Mouse (Mus musculus): ENCODE data around the gene 1700019D03Rik. TPM values are rescaled to one million over a fixed set of nuclear protein-coding genes. Genes with fewer than 3 reads are reported as not detected.
"Not testable (repeated sequence)": the region's sequence is repeated elsewhere in the genome, so short reads cannot be mapped to it uniquely, and the experiment has no call there.

Gene 1700019D03Rik
- polyA plus RNA-seq, 1 experiment from 2014 or later, result 3.6 TPM

DNA sequence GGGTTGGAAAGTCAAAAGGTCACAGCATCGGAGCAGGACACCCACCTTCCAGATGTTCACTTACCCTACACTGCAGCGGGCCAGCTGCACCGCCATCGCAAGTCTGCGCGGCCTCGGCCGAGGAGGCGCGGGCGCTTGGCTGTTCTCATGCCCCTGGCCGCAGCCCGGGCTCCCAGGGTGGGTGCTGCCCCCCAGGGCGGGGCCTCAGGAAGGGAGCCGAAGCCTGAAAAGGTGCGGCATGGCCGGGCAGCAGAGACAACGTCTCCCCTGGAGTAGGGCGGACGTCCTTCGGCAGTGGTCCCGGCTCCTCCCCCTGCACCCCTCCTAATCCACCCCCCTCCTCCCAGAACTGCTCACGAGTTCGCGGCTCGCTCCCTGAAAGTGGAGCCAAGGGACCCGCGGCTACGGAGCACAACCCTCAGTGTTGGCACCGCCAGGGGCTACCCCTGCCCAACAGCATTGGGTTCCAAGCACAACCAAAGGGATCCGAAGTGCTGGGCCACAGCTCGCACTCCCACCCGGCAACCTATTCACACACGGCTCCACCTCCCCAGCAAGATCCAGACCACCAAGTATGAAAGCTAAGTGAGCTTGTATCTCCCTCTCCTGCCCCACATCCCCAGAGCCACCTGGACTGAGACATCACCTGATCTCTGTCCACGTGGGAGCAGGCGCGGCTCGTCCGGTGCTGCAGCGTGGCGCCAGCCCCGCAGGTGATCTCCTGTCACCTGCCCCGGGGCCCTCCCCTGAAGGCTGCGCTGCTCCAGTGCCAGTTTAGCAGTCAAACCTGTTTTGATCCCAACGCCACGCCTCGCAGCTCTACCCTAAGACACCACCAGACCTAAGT lies 67.2 kb downstream of the 1700019D03Rik start:
- Histone ChIP-seq H3K36me3 (no peaks in the 10 kb centered on the region), H3K9me3 (no peaks in the 10 kb centered on the region), H3K9ac (peak overlapping the region; percentile 69), H3K27ac (no peak overlapping the region), H3K4me2 (replicated peaks) (peak overlapping the region; percentile 97), H3K27me3 (peaks cover 8% of the 10 kb centered on the region), H3K4me3 (peak overlapping the region; percentile 61), H3K4me1 (peaks cover 17% of the 10 kb centered on the region)
- peak; percentile 77 for ATAC-seq (ENCODE audit: low FRiP score, low read depth)
- under 1% methylated on average over 47 of the region's 47 CpGs for WGBS

DNA sequence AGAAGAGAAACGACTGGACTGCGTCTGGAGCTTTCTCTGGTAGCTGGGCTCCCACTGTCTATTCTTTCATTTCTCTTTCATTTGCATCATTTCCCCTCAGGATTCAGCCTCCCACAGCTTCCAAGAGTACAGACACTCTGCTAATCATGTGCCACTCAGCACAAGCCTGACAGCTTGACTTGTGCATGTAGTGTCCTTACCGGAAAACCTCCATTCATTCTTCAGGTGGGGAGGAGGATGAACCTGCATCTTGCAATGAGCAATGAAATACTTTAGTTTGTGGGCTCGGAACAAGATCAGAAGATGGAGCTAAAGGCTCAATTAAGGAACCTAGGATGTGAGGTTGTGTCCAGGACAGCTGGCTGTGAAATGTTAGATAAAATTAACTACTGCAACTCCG lies 67.8 kb downstream of the 1700019D03Rik start:
- ATAC-seq (ENCODE audit: low FRiP score, low read depth), result 0 out of 2 replicates have a peak, but pooled peaks have one; percentile 10
- H3K36me3 ChIP-seq, result no peaks in the 10 kb centered on the region
- peak overlapping the region; percentile 61 for H3K4me3 ChIP-seq
- peaks cover 8% of the 10 kb centered on the region for H3K27me3 ChIP-seq
- H3K27ac ChIP-seq, result no peak overlapping the region
- H3K4me1 ChIP-seq, result peaks cover 17% of the 10 kb centered on the region
- WGBS, result 2% methylated on average over 5 of the region's 5 CpGs
- peak overlapping the region; percentile 69 for H3K9ac ChIP-seq
- no peaks in the 10 kb centered on the region for H3K9me3 ChIP-seq
- peak overlapping the region; percentile 97 for H3K4me2 ChIP-seq (replicated peaks)

DNA sequence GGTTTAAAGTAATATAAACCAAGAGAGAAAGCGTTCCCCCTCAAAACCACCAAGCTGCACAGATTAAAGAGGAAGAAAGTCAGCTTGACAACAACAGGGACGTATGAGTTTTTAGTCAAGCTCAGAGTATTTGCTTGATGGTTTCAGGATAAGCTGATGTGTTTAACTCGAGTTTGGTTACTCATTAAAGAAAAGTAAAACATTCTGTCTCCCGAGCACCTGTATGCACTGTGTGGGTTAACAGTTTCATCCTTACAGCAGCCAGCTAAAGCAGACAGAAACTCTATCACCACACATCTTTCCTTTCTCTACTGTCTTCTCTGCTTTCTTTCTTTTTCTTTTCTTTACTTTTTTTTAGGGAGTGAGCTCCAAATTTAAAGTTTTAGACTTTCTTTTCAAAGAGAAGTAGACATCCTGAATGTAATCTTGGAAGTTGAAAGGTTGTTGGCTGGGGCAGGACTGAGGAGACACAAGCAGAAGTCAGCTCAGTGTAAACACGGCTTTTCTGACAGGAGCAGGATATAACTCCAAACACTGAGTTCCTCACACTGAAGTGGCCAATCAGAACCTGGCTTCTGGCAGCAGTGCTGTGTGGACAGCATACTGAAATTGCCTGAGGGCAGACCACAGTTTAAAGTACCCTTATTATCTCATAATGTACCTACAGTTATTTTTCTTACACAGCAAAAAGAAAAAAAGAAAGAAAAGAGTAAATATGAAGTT lies 68.7 kb downstream of the 1700019D03Rik start:
- ATAC-seq (ENCODE audit: low FRiP score, low read depth), result no peak
- H3K4me1 ChIP-seq, result peaks cover 17% of the 10 kb centered on the region
- H3K36me3 ChIP-seq, result no peaks in the 10 kb centered on the region
- no peak overlapping the region for H3K4me3 ChIP-seq
- H3K9ac ChIP-seq, result no peak overlapping the region
- peaks cover 8% of the 10 kb centered on the region for H3K27me3 ChIP-seq
- H3K9me3 ChIP-seq, result no peaks in the 10 kb centered on the region
- no peak overlapping the region for H3K4me2 ChIP-seq (replicated peaks)
- H3K27ac ChIP-seq, result no peak overlapping the region
- 47% methylated on average over 5 of the region's 5 CpGs for WGBS

DNA sequence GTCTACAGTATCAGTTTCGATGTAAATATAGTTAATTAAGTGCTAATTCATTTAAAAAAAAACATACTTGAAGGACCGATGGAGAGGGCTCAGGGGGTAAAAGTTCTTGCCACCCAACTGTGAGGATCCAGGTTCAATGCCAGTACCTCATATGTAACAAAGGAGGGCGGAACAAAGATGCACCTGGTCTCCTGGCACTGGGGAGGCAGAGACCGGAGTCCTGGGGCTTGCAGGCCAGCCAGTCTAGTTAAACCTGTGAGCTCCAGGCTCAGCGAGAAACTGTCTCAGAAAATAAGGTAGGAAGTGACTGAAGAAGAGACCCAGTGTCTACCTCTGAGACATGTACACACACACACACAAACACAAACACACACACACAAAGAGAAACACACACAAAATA lies 72.1 kb downstream of the 1700019D03Rik start:
- Histone ChIP-seq H3K9me3 (no peaks in the 10 kb centered on the region), H3K4me3 (no peak overlapping the region), H3K27me3 (peaks cover 3% of the 10 kb centered on the region), H3K36me3 (no peaks in the 10 kb centered on the region), H3K4me2 (replicated peaks) (no peak overlapping the region), H3K27ac (no peak overlapping the region), H3K4me1 (peaks cover 11% of the 10 kb centered on the region), H3K9ac (no peak overlapping the region)
- 84% methylated on average over 5 of the region's 5 CpGs for WGBS
- ATAC-seq (ENCODE audit: low FRiP score, low read depth), result no peak

DNA sequence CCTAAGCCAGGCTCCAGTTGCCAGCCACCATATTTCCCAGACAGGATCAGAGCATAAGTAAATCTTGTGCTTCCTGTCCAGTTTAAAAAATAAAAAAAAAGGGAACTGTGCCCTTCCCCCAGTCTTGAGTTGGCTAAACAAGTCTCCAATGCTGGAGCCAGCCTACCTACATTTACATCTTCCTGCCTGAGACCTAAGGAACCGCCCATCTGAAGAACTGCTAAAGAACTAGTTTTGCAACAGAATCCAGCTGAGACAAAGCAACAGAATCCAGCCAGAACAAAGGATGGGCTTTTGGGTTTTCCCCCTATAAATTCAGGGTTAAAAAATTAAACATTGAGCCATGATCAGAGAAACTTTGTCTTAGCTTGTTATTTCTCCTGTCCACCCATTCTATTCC lies 81.0 kb downstream of the 1700019D03Rik start:
- Histone ChIP-seq H3K27me3 (no peaks in the 10 kb centered on the region), H3K9me3 (peaks cover 8% of the 10 kb centered on the region), H3K36me3 (no peaks in the 10 kb centered on the region), H3K27ac (no peak overlapping the region), H3K4me2 (replicated peaks) (no peak overlapping the region), H3K4me1 (peaks cover 7% of the 10 kb centered on the region), H3K4me3 (no peak overlapping the region), H3K9ac (no peak overlapping the region)
- 92% methylated on average over 1 of the region's 1 CpGs for WGBS
- ATAC-seq (ENCODE audit: low FRiP score, low read depth), result no peak

DNA sequence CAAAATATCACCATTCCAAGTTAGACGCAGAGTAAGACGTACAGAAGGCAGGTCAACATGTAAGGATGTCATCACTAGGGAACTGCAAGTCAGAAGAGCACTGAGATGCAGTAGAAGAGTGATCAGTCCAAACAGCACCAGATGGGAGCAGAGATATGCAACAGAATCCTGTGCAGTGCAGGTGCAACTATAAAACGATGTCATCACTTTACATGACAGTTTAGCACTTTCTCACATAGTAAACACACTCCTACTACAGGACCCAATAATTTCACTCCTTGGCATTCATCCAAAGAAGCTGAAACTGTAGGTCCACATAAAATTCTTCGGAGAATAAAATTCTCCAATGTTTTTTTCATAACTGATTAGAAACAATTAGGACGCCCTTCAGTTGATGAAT lies 85.5 kb downstream of the 1700019D03Rik start:
- WGBS, result 64% methylated on average over 5 of the region's 5 CpGs
- no peak overlapping the region for H3K27ac ChIP-seq
- H3K36me3 ChIP-seq, result no peaks in the 10 kb centered on the region
- H3K4me1 ChIP-seq, result peaks cover 7% of the 10 kb centered on the region
- H3K9me3 ChIP-seq, result peaks cover 8% of the 10 kb centered on the region
- ATAC-seq (ENCODE audit: low FRiP score, low read depth), result peak; percentile 80
- H3K4me3 ChIP-seq, result no peak overlapping the region
- H3K9ac ChIP-seq, result no peak overlapping the region
- no peaks in the 10 kb centered on the region for H3K27me3 ChIP-seq
- H3K4me2 ChIP-seq (replicated peaks), result no peak overlapping the region

DNA sequence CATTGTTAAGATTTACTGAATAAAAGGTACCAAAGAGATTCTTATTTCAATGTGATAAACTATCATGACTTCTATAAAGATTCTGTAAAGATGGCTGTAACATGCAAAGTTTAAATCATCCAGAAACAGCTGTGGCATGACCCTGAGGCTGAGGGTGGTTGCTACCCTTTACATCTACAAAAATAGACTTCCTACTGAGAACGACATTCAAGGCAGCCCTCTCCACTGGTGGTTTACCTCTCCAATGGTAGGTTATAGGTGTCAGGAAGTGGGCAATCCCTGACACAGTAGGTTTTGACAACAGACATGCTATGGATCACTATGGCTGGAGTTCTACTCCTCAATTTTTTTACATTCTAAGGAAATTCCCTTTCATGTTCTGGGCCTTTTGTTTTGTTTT lies 95.5 kb downstream of the 1700019D03Rik start:
- H3K9me3 ChIP-seq; H3K4me1 ChIP-seq; H3K36me3 ChIP-seq; H3K9ac ChIP-seq; H3K4me3 ChIP-seq; H3K27ac ChIP-seq; ATAC-seq (ENCODE audit: low FRiP score, low read depth); H3K4me2 ChIP-seq (replicated peaks); H3K27me3 ChIP-seq: not testable (repeated sequence)
- 50% methylated on average over 1 of the region's 1 CpGs for WGBS

DNA sequence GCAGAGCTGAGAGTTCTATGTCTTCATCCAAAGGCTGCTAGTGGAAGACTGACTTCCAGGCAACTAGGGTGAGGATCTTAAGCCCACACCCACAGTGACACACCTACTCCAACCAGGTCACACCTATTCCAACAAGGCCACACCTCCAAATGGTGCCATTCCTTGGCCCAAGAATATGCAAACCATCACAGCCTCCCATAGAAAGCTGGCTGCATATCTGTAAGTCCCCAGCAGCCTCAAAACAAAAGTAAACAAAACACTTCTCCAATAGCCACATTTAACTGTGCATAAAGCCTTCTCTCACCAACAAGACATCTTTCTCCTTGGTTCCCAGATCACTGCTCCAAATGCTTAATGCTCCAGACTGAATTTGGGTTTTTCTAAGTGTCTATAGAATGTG lies 101.1 kb downstream of the 1700019D03Rik start:
- H3K4me3 ChIP-seq; H3K27ac ChIP-seq; H3K4me1 ChIP-seq; H3K36me3 ChIP-seq; H3K9me3 ChIP-seq; H3K9ac ChIP-seq; H3K4me2 ChIP-seq (replicated peaks); ATAC-seq (ENCODE audit: low FRiP score, low read depth); H3K27me3 ChIP-seq: not testable (repeated sequence)

DNA sequence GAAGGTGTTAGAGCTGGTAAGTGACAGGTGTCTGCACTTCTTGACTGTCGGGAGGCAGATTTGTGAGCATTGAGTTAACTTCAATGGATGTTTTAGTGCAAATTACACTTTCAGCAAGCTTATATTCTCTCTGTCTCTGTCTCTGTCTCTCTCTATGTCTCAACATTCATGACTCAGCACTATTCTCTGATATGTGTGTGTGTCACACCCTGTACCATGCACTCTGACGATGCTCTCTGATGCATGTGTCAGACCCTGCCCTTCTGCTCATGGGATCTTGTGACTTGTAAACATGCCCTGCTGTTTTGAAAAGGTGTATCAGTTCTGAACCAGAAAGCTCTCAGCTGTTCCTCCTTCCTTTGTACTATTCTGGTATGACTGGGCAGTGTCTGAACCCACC lies 103.3 kb downstream of the 1700019D03Rik start:
- Histone ChIP-seq H3K4me2 (replicated peaks) (no peak overlapping the region), H3K4me3 (no peak overlapping the region), H3K27ac (no peak overlapping the region), H3K36me3 (no peaks in the 10 kb centered on the region), H3K4me1 (no peaks in the 10 kb centered on the region), H3K9me3 (no peaks in the 10 kb centered on the region), H3K27me3 (no peaks in the 10 kb centered on the region), H3K9ac (no peak overlapping the region)
- no peak for ATAC-seq (ENCODE audit: low FRiP score, low read depth)
- 88% methylated on average over 2 of the region's 2 CpGs for WGBS

DNA sequence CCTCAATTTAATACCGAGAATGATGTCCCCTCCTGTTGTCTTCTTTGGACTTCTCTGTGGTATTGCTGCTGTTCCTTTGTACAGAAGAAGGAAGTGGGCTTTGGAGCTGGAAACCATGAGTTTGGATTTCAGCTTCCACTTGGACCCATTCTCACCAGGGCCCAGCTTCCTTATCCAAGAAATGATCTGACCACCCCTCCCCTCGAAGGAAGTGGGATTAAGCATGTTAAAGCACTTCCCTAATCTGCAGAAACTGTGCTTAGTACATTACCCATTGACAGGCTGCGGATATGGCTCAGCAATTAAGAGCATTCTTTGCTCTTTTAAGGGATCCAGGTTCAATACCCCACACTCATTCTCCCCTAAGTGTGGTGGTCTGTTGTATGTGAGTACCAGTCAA lies 110.2 kb downstream of the 1700019D03Rik start:
- 85% methylated on average over 3 of the region's 3 CpGs for WGBS
- Histone ChIP-seq H3K27me3 (no peaks in the 10 kb centered on the region), H3K4me1 (no peaks in the 10 kb centered on the region), H3K4me3 (no peak overlapping the region), H3K4me2 (replicated peaks) (no peak overlapping the region), H3K27ac (no peak overlapping the region), H3K9me3 (no peaks in the 10 kb centered on the region), H3K9ac (no peak overlapping the region), H3K36me3 (no peaks in the 10 kb centered on the region)
- ATAC-seq (ENCODE audit: low FRiP score, low read depth), result no peak

DNA sequence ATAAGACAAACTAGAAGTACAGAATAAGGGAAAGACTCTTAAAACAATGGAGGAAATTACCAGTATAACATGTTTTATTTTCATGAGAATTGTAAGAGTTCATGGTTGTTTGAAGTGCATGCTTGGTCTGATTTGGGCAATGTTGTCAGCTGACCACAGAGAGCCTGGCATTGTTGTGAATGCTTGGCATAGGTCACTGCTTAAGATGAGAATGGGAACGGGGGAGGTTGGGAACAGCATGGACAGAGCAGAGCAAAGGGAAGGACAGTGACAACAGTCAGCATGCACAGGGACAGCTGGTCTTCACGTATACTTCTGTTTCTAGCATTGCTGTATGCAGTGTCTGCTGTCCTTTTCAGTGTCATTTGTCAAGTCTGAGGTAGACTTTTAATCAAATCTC lies 135.8 kb downstream of the 1700019D03Rik start:
- Histone ChIP-seq H3K36me3 (peaks cover 13% of the 10 kb centered on the region), H3K9ac (no peak overlapping the region), H3K27ac (no peak overlapping the region), H3K4me1 (no peaks in the 10 kb centered on the region), H3K9me3 (peaks cover 5% of the 10 kb centered on the region; the same call in 1 of the 2 replicates), H3K4me3 (no peak overlapping the region), H3K27me3 (no peaks in the 10 kb centered on the region), H3K4me2 (replicated peaks) (no peak overlapping the region)
- no peak for ATAC-seq (ENCODE audit: low FRiP score, low read depth)
- whole genome bisulfite sequencing, result 82% methylated on average over 2 of the region's 2 CpGs

Measured in limb, embryonic 13.5 days (tissue).